Mouse (Mus musculus) cortical plate, adult 2 months (tissue): ENCODE measurements around the gene Hdlbp.

Source experiments
- CTCF ChIP-seq: fragments of 200-500 bp; IDR thresholded peaks from 2 replicates; pipeline ENCODE4 v1.5.1; 2011; ENCODE audit warnings: mild to moderate bottlenecking, control low read depth, low read length; ENCODE audit not compliant: insufficient read depth; ENCODE audit errors: extremely low read depth
- POLR2A ChIP-seq: fragments of 200-500 bp; IDR thresholded peaks from 2 replicates; pipeline ENCODE4 v1.6.1; 2011; ENCODE audit warnings: mild to moderate bottlenecking, low read length, control low read depth; ENCODE audit not compliant: insufficient read depth; ENCODE audit errors: extremely low read depth

DNA sequence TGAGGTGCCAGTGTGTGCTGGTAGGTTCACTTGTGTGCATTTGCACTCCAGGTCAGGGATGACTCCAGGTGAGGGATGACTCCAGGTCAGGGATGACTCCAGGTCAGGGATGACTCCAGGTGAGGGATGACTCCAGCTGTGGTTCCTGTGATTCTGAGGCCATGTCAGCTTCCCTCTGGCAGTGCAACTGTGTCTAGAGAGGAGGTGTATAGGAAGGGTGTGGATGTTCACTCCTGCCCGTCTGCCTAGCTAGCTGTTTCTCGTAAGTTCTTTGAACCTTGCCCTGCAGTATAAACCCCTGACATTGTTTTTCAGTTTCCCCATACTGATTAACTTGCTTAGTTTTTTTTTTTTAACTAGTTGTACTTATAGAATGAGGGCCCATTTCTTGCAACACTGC, 42.9 kb upstream of the Hdlbp start:
- TF ChIP-seq CTCF (no peak), POLR2A (no peak)
